Mouse (Mus musculus) heart, adult 2 months (tissue): ENCODE measurements around the gene Cox5b.

Experiments used
- CTCF ChIP-seq: fragments of 200-600 bp; IDR thresholded peaks from 2 replicates; pipeline ENCODE4 v1.8.1; 2022; ENCODE audit warnings: antibody characterized with exemption, mild to moderate bottlenecking, moderate library complexity
- EP300 ChIP-seq: fragments of 200-500 bp; IDR thresholded peaks from 2 replicates; pipeline ENCODE4 v1.6.1; 2011; ENCODE audit warnings: low read depth, low read length, control low read depth; ENCODE audit not compliant: insufficient read depth
- POLR2A ChIP-seq: fragments of 200-500 bp; IDR thresholded peaks from 2 replicates; pipeline ENCODE4 v1.6.1; 2011; ENCODE audit warnings: mild to moderate bottlenecking, low read depth, low read length, control low read depth; ENCODE audit not compliant: insufficient read depth

- TF ChIP-seq EP300 = no peak
- TF ChIP-seq CTCF = no peak
- no peak for TF ChIP-seq POLR2A
Observed at GRCm38 (mm10) chr1:36707166-36707565, 15.9 kb downstream of the Cox5b start.
